Mouse (Mus musculus): ENCODE data around the gene Cntnap4.

DNA sequence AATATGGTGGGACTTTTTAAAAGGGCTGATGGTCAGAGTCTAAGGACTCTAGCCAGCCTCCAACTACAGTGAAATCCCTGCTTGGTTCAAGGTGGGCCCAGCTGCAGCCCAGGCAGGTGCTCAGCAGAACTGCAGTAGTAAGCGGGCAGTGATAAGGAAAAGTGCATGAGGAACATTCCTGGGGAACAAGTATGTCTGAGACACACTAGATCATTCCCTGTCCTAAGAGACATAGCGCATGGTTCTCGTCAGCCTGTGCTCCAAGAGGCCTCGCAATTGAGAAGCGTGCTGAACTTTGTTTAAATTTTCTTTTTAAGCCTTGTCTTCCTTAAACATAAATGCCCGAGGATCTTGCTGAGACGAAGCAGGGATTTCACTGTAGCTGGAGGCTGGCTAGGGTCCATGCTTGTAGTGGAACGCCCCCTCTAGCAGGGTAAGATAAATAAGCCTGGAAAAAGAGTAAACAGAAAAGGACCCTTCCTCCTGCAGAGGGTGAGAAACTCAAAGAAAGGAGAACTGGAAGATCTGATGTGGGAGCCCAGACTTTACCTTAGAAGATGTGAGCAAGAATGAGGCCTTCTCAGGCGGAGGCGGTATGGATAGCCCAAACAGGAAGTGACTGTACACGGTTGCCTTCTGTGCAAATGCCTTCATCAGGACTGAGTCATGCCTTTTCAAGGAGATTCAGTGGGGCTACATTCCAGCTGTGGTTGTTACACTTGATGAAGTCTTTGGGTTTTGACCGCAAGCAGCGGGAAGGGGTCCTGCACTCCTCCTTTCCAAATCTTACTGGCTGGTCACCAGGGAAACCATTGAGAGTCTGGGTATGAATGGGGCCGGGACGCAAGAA is 161.0 kb downstream of the Cntnap4 start:
- TF ChIP-seq POLR2A (IDR thresholded peaks at IDR 0.05; ENCODE audit: borderline replicate concordance, control insufficient read depth, low read depth, low read length) (no peak), CTCF (IDR thresholded peaks at IDR 0.05; ENCODE audit: control insufficient read depth, insufficient read depth, low read length) (no peak)

All from bone marrow, adult 2 months (tissue).